Mouse (Mus musculus): ENCODE measurements around the gene Olfr1129.
"Not testable (repeated sequence)": the region's sequence is repeated elsewhere in the genome, so short reads cannot be mapped to it uniquely, and the experiment has no call there.

Olfr1129 gene

DNA sequence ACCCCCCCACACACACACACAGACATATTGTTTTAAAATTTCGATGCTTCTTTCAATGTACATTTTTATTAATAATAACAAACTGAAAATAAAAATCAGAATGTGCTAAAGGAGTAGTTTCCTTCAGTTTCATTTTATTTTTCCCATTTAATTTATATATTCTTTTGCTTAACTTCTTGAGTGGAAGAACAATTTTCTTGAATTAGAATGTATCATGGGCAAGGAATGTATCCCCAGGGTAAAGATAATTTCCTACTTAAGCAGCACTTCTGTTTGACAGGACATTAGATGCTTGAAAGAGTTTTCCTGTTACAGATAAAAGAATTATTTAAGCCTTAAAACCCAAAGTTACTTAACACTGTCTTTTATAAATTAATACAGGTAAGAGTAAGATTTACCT lies at the start of gene Olfr1129:
Gene Olfr1129, plus strand, starts transcription at position 301 of the 400 bp plus-strand sequence.
- not testable (repeated sequence) for DNase-seq

DNA sequence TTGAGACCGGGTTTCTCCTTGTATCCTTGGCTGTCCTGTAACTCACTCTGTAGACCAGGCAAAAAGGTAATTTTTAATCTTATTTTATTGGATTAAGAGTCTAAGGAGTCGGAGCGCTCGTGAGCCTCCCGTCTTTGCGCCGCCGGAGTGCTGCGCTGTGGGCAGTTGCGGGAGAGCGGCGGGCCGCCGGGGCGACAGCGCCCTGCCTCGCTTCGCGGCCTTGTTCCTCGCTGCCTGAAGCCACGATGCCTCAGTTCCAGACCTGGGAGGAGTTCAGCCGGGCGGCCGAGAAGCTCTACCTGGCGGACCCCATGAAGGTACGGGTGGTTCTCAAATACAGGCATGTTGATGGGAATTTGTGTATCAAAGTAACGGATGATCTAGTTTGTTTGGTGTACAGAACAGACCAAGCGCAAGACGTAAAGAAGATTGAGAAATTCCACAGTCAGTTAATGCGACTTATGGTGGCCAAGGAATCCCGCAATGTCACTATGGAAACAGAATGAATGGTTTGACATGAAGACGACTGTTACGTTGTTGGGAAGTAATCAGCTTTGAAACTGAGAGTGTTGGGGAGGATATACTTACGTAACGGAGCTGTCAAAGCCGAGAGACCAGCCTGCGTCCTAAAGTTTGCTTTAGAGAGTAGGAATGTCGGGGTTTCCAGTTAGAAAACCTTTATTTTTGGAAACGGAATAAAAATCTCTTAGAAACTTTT lies 47.6 kb upstream of the Olfr1129 start:
- DNase-seq = not testable (repeated sequence)

DNA sequence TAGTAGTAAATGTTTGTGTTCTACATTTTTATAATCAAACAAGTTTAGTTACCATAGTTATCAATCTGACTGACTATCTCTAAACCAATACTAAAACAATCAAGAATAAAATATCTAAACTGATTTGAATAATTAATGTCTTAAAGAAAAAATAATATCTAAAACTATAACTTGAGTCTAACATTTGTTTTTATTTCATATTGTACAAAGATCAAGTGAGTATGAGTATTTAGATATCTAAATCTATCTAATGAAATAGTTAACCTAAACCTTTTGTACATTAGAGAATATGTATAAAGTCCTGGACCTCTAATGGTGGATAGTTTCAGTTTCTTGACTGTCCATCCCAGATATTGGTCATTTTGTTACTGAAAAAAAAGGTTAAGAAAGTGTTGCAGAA lies 42.2 kb upstream of the Olfr1129 start, which contains the start of gene Olfr153:
Gene Olfr153, plus strand, starts transcription at position 301 of the 400 bp plus-strand sequence.
- DNase-seq = no peak

DNA sequence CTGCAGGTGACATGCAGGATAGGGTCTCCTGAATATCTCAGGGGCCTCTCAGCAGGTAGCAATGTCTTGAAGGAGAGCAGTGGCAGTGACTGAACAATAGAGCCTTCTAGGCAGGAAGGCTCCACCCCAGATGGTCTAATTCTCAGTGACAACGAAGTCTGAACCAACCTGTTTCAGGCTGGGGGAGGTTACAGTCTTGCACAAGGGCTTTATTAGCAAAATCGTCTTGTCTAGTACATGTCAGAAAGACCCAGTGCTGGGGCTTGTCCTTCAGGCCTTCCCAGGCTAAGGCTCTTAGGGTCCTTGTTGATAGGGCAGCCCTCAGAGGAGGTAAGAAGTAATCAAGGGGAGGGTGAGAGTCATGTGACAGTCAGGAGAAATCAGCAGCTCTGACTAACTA lies 38.9 kb upstream of the Olfr1129 start:
- DNase-seq = no peak

DNA sequence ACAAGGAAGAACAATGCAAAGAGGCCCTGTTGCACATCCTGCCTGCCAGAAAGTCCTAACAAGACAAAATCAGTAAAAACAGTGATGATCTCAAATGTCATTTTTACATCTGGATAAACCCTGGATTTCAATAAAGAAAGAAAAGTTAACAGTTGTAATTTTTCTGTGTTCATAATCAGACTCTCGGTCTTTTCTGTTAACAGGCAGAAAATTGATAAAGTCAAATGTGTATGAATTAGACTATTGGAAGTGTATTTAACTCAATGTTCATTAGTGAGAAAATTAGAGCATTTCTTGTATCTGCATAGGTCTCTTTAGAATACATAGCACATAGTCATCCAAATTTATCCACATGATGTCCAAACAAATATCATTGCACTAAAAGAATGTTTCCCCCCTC lies 28.3 kb upstream of the Olfr1129 start, which contains the start of gene Olfr1128:
Gene Olfr1128, minus strand, starts transcription at position 101 of the 400 bp plus-strand sequence.
- no peak for DNase-seq

- DNase-seq = not testable (repeated sequence)
Measured at GRCm38 (mm10) chr2:87605912-87606311, 32.2 kb downstream of the Olfr1129 start, which contains the start of gene Olfr1130. Gene Olfr1130, plus strand, starts transcription at chr2:87606212.

GRCm38 (mm10) chr2:87626804-87627203 lies 53.1 kb downstream of the Olfr1129 start, which contains the start of gene Olfr1131:
Gene Olfr1131, plus strand, starts transcription at chr2:87627104.
- no peak for DNase-seq

Data from lung, postnatal 4 days (tissue).